ENCODE assay signal across 8 mouse cellular contexts in genomic region chr19:34483547-34483946, GRCm38 (mm10). TPM values are rescaled to one million over a fixed set of nuclear protein-coding genes. Genes with fewer than 3 reads are reported as not detected.
DNase-seq lines count a peak whose midpoint lies in the region; ATAC-seq lines count a peak whose summit lies in the region.
"Had no signal": no experiment of that assay in that cellular context is flagged by ENCODE, and none has a peak within 500 bp of the region (broad histone marks: within the 10 kb centered on the region; RNA-seq: fewer than 3 reads in every experiment).

No protein-coding gene starts in this region.

- WGBS in kidney, embryonic 14.5 days = 16% methylated on average over 4 of the region's 4 CpGs

- no peaks in the 10 kb centered on the region for H3K36me3 ChIP-seq in kidney, embryonic 14.5 days (ENCODE audit: control insufficient read depth, insufficient read depth, low read length)
- H3K36me3 ChIP-seq: heart, embryonic 13.5 days had no signal

- H3K4me2 ChIP-seq in kidney, embryonic 14.5 days (replicated peaks; ENCODE audit: low read depth, low read length) = no peak overlapping the region
- H3K4me2 ChIP-seq: heart, embryonic 13.5 days had no signal

- no peaks in the 10 kb centered on the region for H3K4me1 ChIP-seq in kidney, embryonic 14.5 days (ENCODE audit: control insufficient read depth, insufficient read depth, low read length)
- H3K4me1 ChIP-seq: heart, embryonic 13.5 days had no signal

- no peak for ATAC-seq in kidney, embryonic 14.5 days (ENCODE audit: low FRiP score, low TSS enrichment)
- ATAC-seq in neutrophil, adult 5-6 weeks (ENCODE audit: extremely low read depth, insufficient number of reproducible peaks, low FRiP score, poor library complexity, severe bottlenecking) = peak; percentile 73; the same call in 1 of the 2 replicates

- no peak overlapping the region for H3K4me3 ChIP-seq in kidney, embryonic 14.5 days (ENCODE audit: low read length)
- H3K4me3 ChIP-seq: heart, embryonic 13.5 days had no signal

- no peaks in the 10 kb centered on the region for H3K9me3 ChIP-seq in kidney, embryonic 14.5 days (ENCODE audit: control insufficient read depth, low read length)
- H3K9me3 ChIP-seq: heart, embryonic 13.5 days had no signal

- peak; percentile 56 for DNase-seq in kidney, adult 18-20 months
- peak; percentile 72 for DNase-seq in B cell, adult 2 months
- DNase-seq in ES-CJ7 (ENCODE audit: low read depth, low spot score) = peak; percentile 72
- DNase-seq in embryo, embryonic 10 days (ENCODE audit: low spot score) = peak; percentile 83
- peak; percentile 57 to 69 for DNase-seq in kidney, postnatal 4 days

- H3K27me3 ChIP-seq in kidney, embryonic 14.5 days (ENCODE audit: control insufficient read depth, insufficient read depth, low read length) = no peaks in the 10 kb centered on the region

- no peak overlapping the region for H3K27ac ChIP-seq in kidney, embryonic 14.5 days (ENCODE audit: low read depth, low read length)
- H3K27ac ChIP-seq: heart, embryonic 13.5 days had no signal

- no peak overlapping the region for H3K9ac ChIP-seq in kidney, embryonic 14.5 days (ENCODE audit: low read depth, low read length)
- H3K9ac ChIP-seq: heart, embryonic 13.5 days had no signal

RNA-seq across cellular contexts. Expression of gene Ch25h, which starts 8.6 kb away (rescaled TPM):
- 1.4 and 2.1 TPM in 2 replicates for polyA plus RNA-seq in kidney, embryonic 14.5 days (2014; fragmentation: Nextera tagmentation; extraction: Ambion mirVana)
- not detected in 2 replicates for total RNA-seq in neutrophil, adult 5-6 weeks (2017)

RNA-seq across cellular contexts. Expression of gene Lipa, which starts 43.7 kb away (rescaled TPM):
- polyA plus RNA-seq in kidney, embryonic 14.5 days (2014; fragmentation: Nextera tagmentation; extraction: Ambion mirVana) = 22.0 and 26.7 TPM in 2 replicates
- total RNA-seq in neutrophil, adult 5-6 weeks (2017) = 36.2 and 41.1 TPM in 2 replicates
